Mouse (Mus musculus): ENCODE results near the gene Otub2.

- TF ChIP-seq CTCF (IDR thresholded peaks at IDR 0.05) (no peak; the same call in none of the 2 replicates), POLR2A (IDR thresholded peaks at IDR 0.05; ENCODE audit: insufficient read depth, low read depth, low read length) (peak; percentile 84)
These were observed 37.4 kb downstream of the Otub2 start, which contains the start of gene Ddx24 for GRCm38 (mm10) chr12:103425729-103426470.

All from heart, adult 2 months (tissue).